Mouse (Mus musculus) spleen, postnatal 14 days (tissue): ENCODE data around the gene Rab3c.

Experiments used
- DNase-seq, 2 experiments: peaks; one replicate each; pipeline ENCODE4 v3.0.0; 2021 to 2022; ENCODE audit warnings: low spot score in 2 of 2

Gene Rab3c

DNA sequence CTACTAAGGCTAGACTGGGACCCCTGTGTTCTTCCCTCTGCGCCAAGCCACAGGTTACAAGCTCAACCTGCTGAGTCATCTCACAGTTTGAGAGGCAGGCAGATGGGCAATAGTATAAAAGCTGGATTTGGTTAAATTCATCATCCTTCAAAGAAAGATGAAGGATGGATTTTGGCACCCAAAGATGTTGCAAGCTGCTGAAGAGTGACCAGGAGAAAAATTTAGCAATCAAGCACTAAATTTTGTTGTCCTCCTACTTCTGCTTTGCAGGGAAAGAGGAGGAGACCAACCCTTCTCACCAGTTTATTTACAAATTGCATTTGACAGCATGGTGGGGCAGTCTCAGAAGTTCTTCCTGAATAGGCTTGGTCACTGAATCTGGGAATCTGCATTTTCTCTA, 90.8 kb downstream of the Rab3c start:
- no peak for DNase-seq

DNA sequence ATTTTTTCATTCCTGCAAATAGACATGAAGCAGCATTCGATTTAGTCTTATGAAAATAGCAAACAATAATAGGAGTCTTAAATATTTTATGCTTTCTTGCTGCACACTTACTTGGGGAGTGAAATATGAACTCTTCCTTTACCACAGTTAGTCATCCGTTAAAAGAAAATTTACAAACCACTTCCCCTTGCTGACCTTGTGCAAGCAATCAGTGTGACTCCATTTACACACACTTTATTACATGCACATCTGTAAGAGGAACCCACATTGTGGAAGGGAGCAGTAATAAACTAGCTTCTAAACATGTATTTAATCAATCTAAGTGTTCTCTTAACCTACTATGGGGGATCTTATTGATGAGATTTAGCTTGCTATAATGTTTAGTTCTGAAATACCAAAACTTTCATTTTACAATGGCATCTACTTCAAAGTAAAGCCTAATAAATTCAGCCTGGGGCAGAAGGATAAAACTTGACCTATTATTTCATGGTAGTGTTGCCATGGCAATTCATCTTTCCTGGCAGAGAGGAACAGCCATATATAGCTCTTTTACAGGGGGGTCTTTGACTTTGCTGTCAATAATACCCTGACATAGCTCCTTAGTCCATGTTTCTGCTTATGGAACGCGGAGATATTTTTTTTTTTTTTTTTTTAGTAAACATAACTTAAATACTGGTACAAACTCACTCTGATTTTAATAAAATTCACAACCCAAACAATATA, 95.7 kb downstream of the Rab3c start:
- DNase-seq, result no peak

DNA sequence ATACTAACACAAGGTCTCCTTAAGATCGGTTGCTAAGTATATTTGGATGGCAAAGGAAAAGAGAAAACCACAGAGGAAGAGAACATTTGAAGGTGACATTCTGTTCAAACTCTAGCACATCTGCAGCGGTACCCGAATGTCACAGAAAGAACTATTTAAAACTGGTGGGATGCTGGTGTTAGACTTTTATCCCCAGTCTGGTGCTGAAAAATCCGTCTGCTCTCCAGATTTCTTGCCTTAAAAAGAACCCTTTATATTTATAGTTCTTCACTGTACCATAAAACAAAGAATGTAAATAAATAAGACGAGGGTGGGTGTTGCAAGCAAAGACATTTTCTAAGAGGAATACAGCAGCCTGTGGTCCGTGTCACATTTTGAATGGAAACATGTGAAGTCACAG, 105.1 kb downstream of the Rab3c start:
- DNase-seq, result no peak

DNA sequence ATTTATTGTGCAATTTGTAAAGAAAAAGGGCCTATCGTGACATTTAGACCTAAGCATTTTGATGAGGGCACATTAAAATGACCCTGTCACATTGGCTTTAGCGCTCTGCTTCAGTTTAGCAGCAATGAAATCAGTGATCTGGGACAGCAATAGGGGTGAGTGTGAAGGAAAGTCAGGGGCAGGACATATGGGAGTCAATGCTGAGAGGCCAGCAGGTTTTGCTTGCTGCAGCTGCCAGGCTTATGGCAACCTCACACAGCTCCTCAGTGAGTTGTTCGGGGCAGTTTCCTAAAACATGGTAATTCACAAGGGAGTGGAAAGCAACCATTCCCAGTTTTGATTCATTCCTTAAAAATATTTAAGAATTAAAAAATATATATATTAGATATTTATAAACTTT, 111.1 kb downstream of the Rab3c start:
- DNase-seq, result no peak

DNA sequence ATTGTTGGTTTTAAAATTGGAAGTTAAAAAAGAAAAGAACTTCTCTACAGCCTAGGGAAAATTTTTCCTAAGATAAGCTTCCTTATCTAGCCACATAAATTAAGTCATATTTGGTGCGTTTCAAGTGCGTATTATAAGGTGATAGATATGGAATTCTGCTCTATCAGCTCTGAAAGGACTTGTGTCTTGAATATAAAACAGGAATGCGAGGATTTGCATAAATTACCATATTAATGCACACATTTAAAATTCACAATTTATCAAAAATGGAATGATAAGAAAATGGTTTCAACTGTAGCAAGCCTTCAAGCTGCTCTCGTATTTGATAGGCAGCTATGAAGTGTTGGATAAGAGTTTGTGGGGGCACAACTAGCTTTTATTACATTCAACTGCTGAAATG, 111.6 kb downstream of the Rab3c start:
- DNase-seq, result no peak

DNA sequence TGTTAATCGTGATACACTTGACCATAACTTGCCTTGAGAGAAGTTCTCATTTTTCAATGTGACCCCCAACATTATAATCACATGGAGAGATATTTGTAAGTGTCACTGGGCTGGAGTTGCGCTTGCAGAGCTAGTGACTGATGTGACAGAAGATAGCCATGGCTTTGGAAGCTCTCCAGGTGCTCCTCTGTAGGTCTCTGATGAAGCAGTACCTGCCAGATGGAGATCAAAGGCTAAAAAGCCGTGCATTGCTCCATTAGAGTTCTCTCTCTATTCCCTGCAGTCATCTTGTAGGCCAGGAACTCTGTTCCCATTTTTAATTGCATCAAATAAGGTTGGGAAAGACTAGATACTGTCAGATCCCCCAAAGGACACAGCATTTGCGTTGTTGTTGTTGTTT, 112.2 kb downstream of the Rab3c start:
- no peak for DNase-seq

DNA sequence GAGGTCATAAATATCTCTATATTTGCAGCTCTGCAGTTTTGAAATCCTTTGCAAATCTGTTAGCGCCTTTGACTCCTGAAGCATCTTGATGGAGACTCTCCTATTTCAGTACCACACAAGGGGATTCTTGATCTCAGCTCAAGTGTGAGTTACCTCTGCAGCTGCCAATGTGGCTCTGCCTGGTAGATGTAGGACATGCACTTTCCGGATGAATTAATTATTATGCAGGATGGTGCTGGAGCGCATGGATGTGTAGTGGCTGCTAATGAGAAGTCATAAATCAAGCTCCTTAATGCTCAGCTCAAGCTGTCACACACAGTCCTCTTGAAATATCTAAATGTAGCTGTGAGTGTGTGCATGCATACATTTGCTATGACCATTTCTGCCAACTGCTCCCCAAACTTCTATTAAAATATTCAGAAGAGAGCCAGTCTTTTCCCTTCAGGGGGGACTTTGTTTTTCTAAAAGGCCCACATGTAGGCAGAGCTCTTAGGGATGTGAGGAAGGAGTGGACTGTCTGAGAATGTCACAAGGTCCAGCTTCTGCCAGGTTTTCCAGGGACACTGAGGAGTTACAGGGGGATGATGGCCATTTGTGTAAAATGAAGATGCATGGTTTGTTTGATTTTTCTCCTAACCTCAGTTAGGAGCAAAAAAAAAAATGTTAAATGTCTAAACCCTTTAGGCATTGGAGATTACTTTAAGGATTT, 114.0 kb downstream of the Rab3c start:
- no peak for DNase-seq

DNA sequence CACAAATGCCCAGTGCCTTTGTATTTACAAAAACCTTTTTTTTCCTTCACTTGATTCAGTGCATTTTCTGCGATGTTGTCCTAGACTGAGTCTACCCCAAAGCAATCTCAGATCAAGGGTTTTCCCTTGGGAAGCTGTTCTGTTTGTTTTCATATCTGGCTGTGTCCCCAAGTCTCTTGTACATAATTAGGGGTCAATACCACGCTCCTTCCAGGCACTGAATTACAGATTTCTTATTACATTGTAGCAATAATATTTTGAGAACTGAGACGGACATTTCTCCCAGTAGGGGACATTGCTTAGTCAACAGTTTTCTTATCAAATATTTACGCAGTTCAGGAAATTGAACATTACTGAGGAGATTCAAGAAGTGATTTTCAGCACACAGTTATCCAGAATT, 120.8 kb downstream of the Rab3c start:
- no peak for DNase-seq

DNA sequence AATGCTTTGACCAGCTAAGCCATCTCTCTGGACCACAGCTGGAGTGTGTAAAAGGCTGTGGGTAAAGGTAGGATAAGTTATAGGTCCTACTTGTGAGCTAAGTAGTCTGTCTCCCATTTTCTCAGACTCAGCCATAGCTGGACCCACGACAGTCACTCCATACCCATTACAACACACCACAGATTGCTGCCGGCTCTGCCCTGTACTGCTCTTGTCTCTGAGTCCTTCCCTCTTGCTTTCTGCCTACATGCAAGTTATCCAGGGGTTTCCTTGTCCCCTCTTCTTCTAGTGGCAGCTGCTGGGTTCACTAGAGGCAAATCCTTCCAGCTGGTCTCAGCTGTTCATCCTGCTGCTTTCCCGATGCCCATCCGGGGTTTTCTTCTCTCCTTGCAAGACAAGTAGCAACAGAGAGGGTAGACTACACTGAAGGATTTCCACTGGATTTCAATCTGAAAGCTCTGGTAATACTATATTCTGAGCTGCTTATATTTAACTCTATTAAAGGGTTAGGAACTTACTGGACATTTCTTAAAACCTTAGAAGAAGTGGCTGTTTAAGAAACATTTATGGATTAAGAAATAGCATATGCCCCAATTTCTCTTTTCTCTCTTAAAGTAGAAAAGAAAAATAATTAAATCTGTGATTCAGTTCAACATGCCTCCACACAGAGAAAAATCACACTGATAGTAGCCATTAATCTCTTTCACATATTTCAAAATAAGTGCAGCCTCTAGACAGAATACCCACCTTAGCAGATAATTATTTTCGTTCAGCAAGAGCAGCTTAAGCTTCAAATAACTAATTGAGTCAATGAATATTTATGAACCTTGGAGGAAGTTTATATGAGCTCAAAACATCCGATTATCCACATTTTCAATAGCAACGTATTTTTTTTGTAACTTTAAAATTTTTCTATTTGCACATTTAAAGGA, 121.9 kb downstream of the Rab3c start:
- no peak for DNase-seq

DNA sequence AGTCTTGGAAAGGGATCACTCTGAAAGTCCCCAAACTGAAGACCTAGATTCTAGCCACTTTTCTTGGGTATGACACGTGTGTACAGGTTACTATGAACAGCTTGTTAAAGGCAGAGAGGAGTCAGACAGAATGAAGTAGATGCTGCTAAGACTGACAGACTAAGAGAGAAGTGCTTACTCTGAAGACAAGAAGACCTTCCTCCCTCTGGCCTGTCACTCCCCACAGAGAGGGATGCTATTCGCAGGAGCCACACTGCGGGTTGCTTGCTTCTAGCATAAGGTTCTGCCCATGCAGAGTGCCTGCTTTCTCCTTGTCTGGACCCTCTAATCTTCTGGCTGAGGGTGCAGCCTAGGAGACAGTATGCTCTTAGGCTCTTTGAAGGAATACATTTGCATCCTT, 135.3 kb downstream of the Rab3c start:
- DNase-seq, result no peak

DNA sequence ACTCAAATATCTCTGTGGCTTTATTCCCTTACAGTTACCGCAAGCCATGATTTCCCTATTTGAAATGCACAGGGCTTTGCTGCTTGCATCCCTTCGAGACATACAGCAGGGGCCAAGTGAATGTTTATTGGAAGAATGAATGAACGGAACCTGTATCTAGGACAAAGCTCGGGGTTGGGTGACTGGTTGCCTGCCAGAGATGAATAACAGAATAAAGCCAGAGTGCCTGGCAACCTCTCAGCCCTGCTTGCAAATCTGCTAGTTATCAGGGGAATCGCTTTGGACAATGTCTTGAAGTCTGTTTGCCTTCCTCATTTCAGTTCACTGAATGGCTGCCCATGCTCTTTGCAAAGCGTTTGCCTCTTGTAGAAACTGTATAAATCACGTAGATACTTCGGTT, 135.8 kb downstream of the Rab3c start:
- no peak for DNase-seq

DNA sequence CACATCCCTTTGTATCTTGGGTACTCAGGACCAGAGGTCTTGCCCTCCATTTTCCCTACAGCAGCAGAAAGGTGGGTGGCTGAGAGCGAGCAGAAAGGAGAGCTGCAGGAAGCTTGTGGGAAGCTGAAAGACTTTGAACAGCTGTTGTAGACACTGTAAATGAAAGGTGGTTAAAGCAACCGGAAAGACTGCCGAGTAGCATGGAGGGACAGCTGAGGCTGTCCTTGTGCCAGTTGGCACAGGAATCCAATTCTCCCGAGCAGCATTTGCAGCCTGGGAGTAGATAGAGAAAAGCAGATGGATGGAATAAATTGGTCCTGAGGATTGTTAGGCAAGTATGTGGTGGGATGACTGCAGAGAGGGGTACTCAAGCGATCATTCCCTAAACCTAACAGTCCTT, 141.5 kb downstream of the Rab3c start:
- no peak for DNase-seq

DNA sequence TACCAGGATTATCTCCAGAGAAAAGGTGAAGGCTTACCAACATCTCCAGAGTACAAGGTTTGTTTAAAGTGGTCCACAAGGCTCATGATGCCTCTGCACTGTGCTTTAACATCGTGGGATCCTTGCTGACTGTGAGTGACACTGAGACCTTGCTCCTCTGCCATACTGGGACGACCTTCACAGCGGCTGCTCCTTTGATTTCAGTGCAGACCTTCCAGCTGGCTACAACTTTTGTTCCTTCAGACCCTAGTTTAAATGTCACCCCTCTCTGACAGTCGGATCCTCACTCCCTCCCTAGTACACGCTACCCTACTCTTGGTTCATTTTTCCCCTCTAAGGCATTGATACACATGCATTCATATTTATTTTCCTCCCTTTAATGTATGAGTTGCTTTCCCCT, 142.2 kb downstream of the Rab3c start:
- no peak for DNase-seq

DNA sequence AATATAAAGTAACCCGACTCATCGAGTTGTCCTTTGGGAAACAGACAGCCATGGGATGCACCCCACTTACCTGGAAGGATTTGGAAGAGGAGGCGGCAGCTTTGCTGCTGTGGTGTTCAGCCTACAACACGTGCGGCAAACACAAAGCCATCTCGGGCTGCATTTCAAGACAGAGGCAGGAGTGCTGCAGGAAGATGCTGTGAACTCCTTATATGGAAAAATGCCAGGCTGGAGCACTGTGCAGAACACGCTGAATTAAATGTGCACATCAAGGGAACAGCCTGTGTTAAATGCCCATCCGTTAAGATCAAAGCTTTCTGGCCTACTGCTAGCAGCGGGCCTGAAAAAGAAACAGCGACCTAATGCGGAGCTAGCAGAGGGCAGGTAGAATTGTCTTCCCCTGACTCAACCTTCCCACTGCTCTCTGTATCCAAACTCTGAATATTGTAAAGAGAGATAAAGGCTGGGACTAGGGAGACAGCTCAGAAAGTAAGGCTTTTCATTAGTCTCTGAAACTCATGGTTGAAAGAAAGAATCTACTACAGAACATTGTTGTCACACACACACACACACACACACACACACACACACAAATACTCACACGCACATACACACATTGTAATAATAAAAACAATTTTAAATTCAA, 153.1 kb downstream of the Rab3c start:
- no peak for DNase-seq

DNA sequence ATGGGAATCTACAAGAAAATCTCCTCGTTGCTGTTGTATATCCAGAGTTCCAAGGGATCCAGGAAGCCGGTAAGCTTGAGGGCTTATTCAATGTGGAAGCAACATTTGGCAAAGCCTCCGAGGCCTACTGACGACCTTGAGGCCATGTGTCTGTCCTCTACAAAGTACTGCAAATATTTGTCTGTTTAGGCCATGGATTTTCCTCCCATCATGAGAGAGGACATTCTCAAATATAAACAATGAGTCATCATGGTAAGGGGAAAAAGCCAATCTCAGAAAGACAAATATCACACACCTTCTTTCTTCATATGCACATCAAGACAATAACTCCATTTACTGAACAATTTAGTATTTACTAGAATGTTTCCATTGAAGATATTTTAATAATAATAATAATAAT, 158.0 kb downstream of the Rab3c start:
- DNase-seq, result no peak

DNA sequence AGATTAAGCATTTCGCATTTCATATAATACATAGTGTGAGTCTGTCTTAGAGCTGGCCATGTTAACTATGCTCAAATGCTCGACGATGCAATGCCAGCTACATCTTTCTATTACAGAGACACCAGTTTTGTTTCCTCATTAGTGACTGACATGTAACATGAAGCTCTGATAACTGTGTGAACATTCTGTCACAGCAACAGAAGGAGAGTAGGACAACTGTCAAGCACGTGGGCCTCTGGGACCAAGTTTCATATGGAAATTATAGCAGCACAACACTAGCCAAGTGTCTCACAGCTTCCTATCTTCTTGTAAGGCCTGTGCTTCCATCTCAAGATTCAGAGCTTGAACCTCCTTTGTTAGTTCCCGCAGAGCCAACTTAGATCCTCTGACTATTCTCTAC, 163.9 kb downstream of the Rab3c start:
- DNase-seq, result no peak

DNA sequence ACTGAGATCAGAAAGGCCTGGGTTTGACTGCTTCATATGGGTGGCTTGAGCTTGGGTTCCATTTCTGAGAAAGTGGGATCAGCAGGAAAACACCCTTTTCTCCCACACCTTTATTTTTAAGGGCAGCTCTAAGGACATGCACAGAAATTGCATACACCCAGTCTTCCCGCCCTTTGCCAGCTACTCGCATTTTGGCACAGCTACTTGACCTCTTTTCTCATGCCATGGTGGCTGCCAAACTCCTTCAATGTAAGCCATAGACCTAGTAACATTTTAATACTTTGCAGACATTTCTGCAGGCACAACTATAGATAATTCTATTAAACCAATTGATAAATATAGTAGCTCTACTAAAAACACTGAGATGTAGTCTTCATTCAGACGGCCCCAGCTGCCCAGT, 164.5 kb downstream of the Rab3c start:
- DNase-seq, result no peak

DNA sequence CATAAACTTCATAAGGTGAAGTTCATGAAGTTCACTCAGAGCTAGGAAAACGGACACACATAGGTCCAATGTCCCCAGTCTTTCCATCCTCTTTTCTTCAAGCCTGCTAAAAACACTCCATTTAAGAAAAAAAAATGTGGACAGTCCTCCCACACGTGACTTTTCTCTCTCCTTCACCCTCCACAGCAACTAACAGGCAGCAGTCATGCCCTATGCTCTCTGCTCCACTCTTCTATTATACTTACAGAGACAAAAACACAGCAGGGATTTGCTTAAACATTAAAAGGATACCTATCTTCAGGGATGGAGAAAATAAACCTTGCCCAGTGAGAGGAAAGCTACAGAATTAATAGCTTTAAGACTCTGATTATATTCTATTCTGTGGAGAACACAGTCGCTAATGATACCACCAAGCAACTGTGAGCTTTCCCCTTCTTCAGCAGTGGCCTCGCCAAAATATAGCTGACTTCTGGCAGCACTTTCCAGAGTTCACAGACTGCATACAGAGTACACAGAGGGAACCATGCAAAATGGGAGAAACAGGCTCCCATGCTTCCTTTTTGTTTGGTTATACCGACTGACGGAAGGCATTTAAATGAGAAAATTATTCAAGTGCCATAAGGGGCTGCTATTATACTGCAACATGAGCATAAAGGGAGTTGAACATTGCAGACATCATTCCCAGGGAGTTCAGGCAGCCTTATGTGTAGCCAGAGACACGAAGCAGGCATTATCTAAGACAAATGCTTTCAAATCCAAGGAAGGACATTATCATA, 165.7 kb downstream of the Rab3c start:
- DNase-seq, result no peak

DNA sequence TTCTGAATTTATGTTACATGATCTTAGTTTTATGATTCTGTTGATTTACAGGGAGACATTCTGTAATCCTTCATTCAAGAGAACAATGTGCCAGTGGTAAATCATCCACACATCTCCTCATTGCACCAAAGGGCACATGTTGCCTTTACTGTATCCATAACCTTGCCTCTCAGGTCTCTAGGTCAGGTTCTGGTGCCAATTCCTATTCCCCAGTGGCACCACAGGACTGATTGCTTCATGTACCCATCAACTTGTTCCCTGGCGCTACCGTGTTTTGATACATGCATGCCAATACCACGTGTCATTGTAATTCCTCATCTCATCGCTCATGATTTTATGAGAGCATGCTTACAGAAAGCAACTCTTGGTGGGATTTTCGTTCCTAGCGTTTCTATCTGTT, 167.1 kb downstream of the Rab3c start:
- DNase-seq, result no peak

DNA sequence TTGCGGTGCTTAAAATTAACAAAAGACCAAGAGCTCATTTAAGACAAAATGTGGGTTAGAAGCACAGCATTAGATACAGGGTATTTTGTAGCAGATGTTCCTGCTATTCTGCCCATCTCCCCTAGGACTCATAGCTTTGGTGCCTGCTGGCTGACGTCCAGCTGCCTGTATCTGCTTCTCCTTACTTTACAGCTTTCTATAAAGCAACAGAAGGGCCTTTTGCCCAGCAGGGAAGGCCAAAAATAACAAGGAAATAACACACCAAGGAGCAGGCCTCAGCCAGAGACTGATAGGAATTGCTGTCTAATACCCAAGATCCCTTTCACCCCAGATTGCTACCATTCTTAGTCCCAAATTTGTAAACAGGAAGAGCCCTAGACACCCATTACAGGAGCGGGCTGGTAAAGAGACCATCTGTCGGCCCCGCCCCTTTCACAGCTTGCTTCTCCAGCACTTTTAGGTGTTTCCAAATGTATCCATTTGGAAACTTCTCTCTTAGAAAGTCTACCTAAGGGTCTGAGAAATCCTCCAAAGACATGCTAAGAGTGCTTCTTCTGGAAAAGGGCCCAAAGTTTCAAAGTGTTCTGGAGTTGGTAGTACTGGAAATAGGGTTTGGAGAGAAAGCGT, 183.3 kb downstream of the Rab3c start:
- DNase-seq, result no peak

DNA sequence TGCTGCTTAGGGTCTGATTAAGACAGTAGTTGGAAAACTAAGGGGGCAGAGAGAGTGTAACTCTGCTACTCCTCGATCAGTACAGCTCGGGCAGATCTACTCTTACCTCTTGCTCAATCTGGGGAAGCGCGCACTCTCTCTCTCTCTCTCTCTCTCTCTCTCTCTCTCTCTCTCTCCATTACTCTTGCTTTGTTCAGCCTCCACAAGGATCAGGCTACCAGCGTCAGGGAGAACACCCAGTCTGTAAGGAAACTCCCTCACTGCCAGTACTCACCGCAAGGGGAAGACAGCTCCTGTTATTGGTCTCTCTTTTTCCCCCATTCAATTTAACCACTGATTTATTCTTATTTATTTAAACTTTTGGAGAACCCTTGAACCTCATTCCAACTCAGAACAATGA, 185.8 kb downstream of the Rab3c start:
- DNase-seq, result no peak
